Mouse (Mus musculus) neural tube, embryonic 14.5 days (tissue): Measurements from ENCODE around the gene Zwilch. TPM values are rescaled to one million over a fixed set of nuclear protein-coding genes. Genes with fewer than 3 reads are reported as not detected.

Experiments used
- ATAC-seq: fragments of 200-750 bp; cut with Nextera tagmentation; 2 replicates; pipeline ENCODE4 v1.8.0; 2017; ENCODE audit warnings: low read depth, mild to moderate bottlenecking, moderate TSS enrichment, moderate library complexity
- H3K27ac ChIP-seq: fragments of 300-500 bp; sonication (generic); 2 replicates; pipeline ENCODE4 v1.5.1; 2014; ENCODE audit warnings: low read depth, mild to moderate bottlenecking, control low read depth, low read length, moderate library complexity, mixed read lengths
- H3K27me3 ChIP-seq: fragments of 300-500 bp; sonication (generic); 2 replicates; pipeline ENCODE4 v1.6.1; 2014; ENCODE audit warnings: low read length; ENCODE audit not compliant: control insufficient read depth, insufficient read depth
- H3K36me3 ChIP-seq: fragments of 300-500 bp; sonication (generic); 2 replicates; pipeline ENCODE4 v1.6.1; 2014; ENCODE audit warnings: low read length, mixed read lengths; ENCODE audit not compliant: control insufficient read depth, insufficient read depth
- H3K4me1 ChIP-seq: fragments of 300-500 bp; sonication (generic); 2 replicates; pipeline ENCODE4 v1.6.1; 2014; ENCODE audit warnings: low read length; ENCODE audit not compliant: control insufficient read depth, insufficient read depth
- H3K4me2 ChIP-seq: fragments of 300-500 bp; sonication (generic); 2 replicates; pipeline ENCODE4 v1.6.1; 2014; ENCODE audit warnings: mild to moderate bottlenecking, low read depth, low read length, control low read depth
- H3K4me3 ChIP-seq: fragments of 300-500 bp; sonication (generic); 2 replicates; pipeline ENCODE4 v1.5.1; 2014; ENCODE audit warnings: low read depth, low read length, control low read depth, mixed read lengths
- H3K9ac ChIP-seq: fragments of 300-500 bp; sonication (generic); replicated peaks from 2 replicates; pipeline ENCODE4 v1.6.1; 2014; ENCODE audit warnings: low read depth, mild to moderate bottlenecking, control low read depth, low read length, mixed read lengths
- H3K9me3 ChIP-seq: fragments of 300-500 bp; sonication (generic); 2 replicates; pipeline ENCODE4 v1.6.1; 2016; ENCODE audit warnings: low read length; ENCODE audit not compliant: control insufficient read depth
- WGBS: fragments of 180-500 bp; shearing (Covaris S2); extraction: QIAGEN DNeasy Blood & Tissue Kit; methylation state at CpG from one replicate; pipeline ENCODE4 v1.1.7; 2014; 5-methylcytosine and 5-hydroxymethylcytosine counted together
- polyA plus RNA-seq: library from polyadenylated mRNA; unstranded; fragments of >200 nt; fragmentation: Nextera tagmentation; extraction: Ambion mirVana; gene quantifications from 2 replicates; pipeline ENCODE4 v1.2.1, GENCODE M21; 2014

Zwilch gene
- polyA plus RNA-seq, result 6.0 TPM in 2 replicates

DNA sequence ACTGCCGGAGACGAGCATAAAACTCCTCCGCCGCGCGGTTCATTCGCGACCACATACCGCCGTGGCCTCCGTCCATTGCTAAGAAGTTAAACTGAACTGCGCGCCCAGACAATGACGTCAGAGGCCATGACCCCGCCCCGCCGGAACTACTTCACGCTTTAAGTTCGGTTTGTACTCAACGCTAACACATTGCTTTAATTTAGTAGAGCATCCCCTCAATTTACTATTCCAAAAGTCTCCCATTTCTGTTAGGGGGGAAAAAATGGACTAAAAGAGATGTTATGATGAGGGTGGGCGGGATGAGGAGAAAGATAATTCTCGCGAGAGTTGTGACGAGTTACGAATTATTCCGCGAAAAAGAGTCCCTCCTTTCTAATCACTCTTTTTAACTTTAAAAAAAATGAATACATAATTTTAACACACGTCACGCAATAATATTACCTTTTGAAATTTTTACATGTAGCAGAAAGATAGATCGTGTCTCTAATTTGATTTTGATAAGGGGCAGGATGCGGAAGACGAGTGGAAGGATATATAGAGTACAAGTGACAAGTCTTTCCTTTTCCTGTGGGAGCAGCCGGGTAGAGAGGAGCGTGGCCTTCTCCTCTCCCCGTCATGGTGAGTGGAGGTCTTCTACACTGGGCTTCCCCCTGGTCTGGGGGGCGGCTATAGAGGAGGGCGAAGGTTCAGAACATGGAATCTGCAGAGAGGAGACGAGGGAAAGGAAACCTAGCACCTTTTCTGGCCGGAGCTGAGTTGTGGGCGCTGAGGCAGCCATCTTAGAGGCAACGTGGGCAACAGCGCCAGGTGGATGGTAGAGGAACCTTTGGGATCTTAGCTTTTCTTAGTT, at the start of gene Zwilch, which contains the start of gene Rpl4:
Gene Zwilch (minus strand): TSS at position 289 of the 850 bp plus-strand sequence.
Gene Rpl4 (plus strand): TSS at position 560 of the 850 bp plus-strand sequence.
- Histone ChIP-seq H3K27me3 (no peaks in the 10 kb centered on the region), H3K4me1 (peaks cover 14% of the 10 kb centered on the region), H3K4me2 (peak within 1 kb of the TSS; percentile 94), H3K27ac (peak within 1 kb of the TSS; percentile 80), H3K36me3 (peaks cover 31% of the 10 kb centered on the region), H3K4me3 (peak within 1 kb of the TSS; percentile 73), H3K9me3 (no peaks in the 10 kb centered on the region), H3K9ac (peak within 1 kb of the TSS; percentile 59)
- under 1% methylated on average over 42 of the region's 42 CpGs for WGBS
- peak; percentile 87 for ATAC-seq

DNA sequence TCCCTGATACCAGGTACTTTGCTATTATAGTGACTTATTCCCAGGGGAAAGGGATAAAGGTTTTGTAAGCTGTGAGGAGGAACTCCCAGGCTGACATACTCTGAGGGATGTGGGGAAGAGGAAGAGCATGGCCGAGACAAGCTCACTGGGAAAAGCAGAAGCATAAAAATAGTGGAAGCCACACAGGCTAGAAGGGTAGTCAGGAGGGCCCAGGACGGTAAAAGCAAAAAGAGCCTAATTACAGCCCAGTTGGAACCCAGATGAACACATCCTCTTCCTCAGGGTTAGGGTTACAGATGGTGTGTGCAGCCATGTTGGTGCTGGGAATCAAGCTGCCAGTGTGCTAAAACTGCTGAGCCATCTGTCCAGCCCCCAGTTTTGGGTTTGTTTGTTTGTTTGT, 49.2 kb upstream of the Zwilch start:
- 58% methylated on average over 2 of the region's 2 CpGs for WGBS
- Histone ChIP-seq H3K27ac (no peak overlapping the region), H3K27me3 (no peaks in the 10 kb centered on the region), H3K36me3 (no peaks in the 10 kb centered on the region), H3K4me3 (no peak overlapping the region), H3K9ac (no peak overlapping the region), H3K9me3 (no peaks in the 10 kb centered on the region), H3K4me1 (no peaks in the 10 kb centered on the region), H3K4me2 (no peak overlapping the region)
- ATAC-seq, result no peak

DNA sequence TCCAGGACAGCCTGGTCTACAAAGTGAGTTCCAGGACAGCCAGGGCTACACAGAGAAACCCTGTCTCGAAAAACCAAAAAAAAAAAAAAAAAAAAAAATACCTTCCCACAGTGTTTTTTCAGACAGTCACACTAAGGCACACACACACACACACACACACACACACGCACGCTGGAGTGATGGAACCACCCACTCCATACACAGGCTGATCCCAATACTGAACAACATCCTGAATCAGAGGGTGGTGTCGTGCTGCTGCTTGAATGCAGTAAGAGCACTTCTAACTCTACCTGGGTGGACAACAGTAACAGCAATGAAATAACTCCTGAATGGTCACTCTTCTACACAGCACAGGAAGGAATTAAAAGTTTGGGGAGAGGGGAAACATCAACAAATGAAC, 48.6 kb upstream of the Zwilch start:
- ATAC-seq, result no peak
- no peaks in the 10 kb centered on the region for H3K27me3 ChIP-seq
- H3K4me1 ChIP-seq, result no peaks in the 10 kb centered on the region
- no peak overlapping the region for H3K9ac ChIP-seq
- H3K36me3 ChIP-seq, result no peaks in the 10 kb centered on the region
- no peak overlapping the region for H3K4me2 ChIP-seq
- H3K9me3 ChIP-seq, result no peaks in the 10 kb centered on the region
- no peak overlapping the region for H3K4me3 ChIP-seq
- WGBS, result 88% methylated on average over 4 of the region's 4 CpGs
- H3K27ac ChIP-seq, result no peak overlapping the region

DNA sequence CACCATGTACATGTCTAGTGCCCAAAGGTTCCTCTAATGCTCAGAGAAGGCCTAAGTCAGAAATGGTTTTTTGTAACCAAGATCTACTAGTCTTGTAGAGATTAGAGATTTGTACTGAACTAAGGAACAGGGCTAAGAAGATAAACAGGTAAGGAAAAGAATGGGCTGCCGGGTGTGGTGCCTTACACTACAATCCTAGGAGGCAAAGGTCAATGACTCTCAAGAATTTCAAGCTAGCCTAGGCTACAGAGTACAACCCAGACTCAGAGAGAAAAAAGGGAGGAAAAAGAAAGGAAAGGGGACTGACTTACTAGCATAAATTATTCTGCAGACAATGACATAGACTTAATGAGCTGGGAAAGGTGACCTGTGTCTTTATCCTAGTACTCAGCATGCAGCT, 47.7 kb upstream of the Zwilch start:
- H3K36me3 ChIP-seq, result no peaks in the 10 kb centered on the region
- H3K9me3 ChIP-seq, result no peaks in the 10 kb centered on the region
- H3K4me1 ChIP-seq, result no peaks in the 10 kb centered on the region
- WGBS, result 24% methylated on average over 1 of the region's 1 CpGs
- H3K4me2 ChIP-seq, result no peak overlapping the region
- H3K27me3 ChIP-seq, result no peaks in the 10 kb centered on the region
- no peak overlapping the region for H3K4me3 ChIP-seq
- H3K9ac ChIP-seq, result no peak overlapping the region
- H3K27ac ChIP-seq, result no peak overlapping the region
- ATAC-seq, result no peak

DNA sequence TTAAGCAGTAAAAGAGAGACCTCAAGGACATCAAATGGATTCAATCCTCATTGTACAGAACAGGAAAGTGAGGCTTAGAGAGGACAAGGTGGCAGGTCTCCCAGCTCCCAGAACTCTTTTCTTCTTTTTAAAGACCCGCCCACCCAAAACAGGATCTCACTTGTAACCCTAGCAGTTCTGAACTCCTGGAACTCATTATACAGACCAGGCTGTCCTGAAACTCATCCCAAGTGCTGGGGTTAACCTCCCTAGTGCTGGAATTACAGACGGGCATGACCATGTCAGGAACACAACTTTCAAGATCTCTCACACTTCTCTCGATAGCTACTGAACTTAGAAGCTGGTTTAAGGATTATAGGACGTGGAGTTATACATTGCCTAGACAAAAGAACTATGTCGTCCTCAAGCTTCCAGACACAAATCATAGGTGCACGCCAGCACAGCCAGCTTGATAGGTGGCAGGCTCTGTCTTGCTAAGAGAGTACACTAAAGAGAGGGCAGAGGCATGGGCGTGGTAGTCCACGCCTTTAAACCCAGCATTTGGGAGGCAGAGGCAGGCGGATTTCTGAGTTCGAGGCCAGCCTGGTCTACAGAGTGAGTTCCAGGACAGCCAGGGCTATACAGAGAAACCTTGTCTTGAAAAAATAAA, 47.0 kb upstream of the Zwilch start:
- WGBS, result 86% methylated on average over 10 of the region's 10 CpGs
- Histone ChIP-seq H3K9me3 (no peaks in the 10 kb centered on the region), H3K36me3 (no peaks in the 10 kb centered on the region), H3K27me3 (no peaks in the 10 kb centered on the region), H3K27ac (no peak overlapping the region), H3K4me2 (no peak overlapping the region), H3K9ac (no peak overlapping the region), H3K4me1 (no peaks in the 10 kb centered on the region), H3K4me3 (no peak overlapping the region)
- ATAC-seq, result no peak

DNA sequence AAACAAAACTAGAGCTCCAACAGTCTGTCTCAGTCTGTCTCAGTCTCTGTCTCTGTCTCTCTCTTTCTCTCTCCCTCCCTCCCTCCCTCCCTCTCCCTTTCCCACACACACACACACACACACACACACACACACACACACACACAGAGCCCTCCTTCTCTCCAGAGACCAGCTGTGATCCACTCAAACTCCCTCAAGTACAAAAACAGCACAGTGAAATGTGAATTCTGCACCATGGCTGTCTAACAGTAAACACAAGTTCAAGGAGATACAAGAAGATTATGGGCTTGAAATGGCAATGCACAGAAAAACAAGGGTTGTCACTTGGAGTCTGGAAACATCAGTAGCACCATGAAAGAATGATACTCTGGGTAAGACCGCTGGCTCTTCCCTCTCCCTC, 46.4 kb upstream of the Zwilch start:
- Histone ChIP-seq H3K4me3 (no peak overlapping the region), H3K4me2 (no peak overlapping the region), H3K9ac (no peak overlapping the region), H3K4me1 (no peaks in the 10 kb centered on the region), H3K27me3 (no peaks in the 10 kb centered on the region), H3K27ac (no peak overlapping the region), H3K9me3 (no peaks in the 10 kb centered on the region), H3K36me3 (no peaks in the 10 kb centered on the region)
- WGBS, result 71% methylated on average over 1 of the region's 1 CpGs
- ATAC-seq, result no peak

DNA sequence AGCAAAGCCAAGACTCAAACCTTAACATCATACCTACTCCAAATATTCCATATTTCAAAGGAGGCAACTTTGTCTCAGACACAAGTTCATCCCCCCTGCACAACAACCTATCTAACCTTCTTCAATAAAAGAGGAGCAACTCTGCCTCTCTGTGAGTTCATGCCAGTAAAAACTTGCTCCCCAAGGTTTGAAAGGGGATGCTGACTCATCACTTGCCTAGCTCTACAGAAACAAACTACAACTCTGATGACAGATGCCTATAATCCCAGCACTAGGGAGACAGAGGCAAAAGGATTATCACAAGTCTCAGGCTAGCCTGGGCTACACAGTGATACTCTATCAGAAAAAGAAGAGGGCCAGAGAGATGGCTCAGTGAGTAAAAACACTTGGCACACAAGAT, 45.0 kb upstream of the Zwilch start:
- no peak overlapping the region for H3K27ac ChIP-seq
- H3K4me3 ChIP-seq, result no peak overlapping the region
- H3K27me3 ChIP-seq, result no peaks in the 10 kb centered on the region
- H3K36me3 ChIP-seq, result no peaks in the 10 kb centered on the region
- H3K4me2 ChIP-seq, result no peak overlapping the region
- no peaks in the 10 kb centered on the region for H3K4me1 ChIP-seq
- no peak for ATAC-seq
- H3K9ac ChIP-seq, result no peak overlapping the region
- no peaks in the 10 kb centered on the region for H3K9me3 ChIP-seq

DNA sequence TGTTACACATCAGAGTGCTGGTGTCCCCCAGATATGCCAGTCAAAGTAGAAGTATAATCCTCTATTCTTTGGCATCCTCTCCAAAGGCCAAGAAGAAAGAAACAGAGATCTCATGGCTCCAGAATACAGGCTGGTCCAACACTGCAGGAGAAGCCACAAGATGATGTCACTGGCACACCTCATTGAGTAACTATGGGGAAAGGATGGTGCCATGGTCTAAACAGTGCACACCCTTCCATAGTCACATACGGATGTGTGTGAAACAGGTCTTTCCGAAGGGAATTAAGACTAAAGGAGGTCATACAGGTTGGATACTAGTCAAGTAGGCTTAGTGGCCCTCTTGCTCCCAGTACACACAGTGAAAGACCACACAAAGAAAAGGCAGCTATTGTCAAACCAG, 43.7 kb upstream of the Zwilch start:
- H3K9me3 ChIP-seq, result no peaks in the 10 kb centered on the region
- no peak overlapping the region for H3K9ac ChIP-seq
- H3K4me3 ChIP-seq, result no peak overlapping the region
- no peaks in the 10 kb centered on the region for H3K36me3 ChIP-seq
- H3K27ac ChIP-seq, result no peak overlapping the region
- ATAC-seq, result no peak
- H3K4me1 ChIP-seq, result no peaks in the 10 kb centered on the region
- no peaks in the 10 kb centered on the region for H3K27me3 ChIP-seq
- no peak overlapping the region for H3K4me2 ChIP-seq
- 94% methylated on average over 2 of the region's 2 CpGs for WGBS

DNA sequence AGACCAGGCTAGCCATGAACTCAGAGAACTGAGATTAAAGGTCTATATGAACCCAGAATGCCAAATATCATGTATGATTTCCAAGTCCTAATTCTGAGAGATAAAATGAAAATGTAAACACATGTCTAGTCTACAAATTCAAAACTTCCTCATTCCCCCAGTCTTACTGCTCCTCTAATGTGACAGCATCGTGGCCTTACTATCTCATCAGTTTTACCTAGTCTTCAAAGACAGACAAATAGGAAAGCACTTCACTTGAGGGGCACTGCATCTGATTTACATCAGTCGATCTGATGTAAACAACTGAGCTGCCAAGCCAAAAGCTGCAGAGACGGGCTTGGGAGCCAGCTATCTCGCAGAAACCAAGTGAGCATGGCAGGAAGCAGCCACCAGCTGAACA, 43.2 kb upstream of the Zwilch start:
- WGBS, result 87% methylated on average over 4 of the region's 4 CpGs
- ATAC-seq, result no peak

More for the DNA sequence above, 43.2 kb upstream of the Zwilch start:
- H3K27me3 ChIP-seq, result no peaks in the 10 kb centered on the region
- no peak overlapping the region for H3K9ac ChIP-seq
- H3K4me1 ChIP-seq, result no peaks in the 10 kb centered on the region
- H3K4me2 ChIP-seq, result no peak overlapping the region
- no peak overlapping the region for H3K27ac ChIP-seq
- H3K36me3 ChIP-seq, result no peaks in the 10 kb centered on the region
- no peak overlapping the region for H3K4me3 ChIP-seq
- H3K9me3 ChIP-seq, result no peaks in the 10 kb centered on the region
